In genomic region chr4:152013036-152013813, GRCm38 (mm10) we compare ENCODE assay signal across 9 mouse cellular contexts. TPM values are rescaled to one million over a fixed set of nuclear protein-coding genes. Genes with fewer than 3 reads are reported as not detected.
DNase-seq lines count a peak whose midpoint lies in the region; ATAC-seq and TF ChIP-seq lines count a peak whose summit lies in the region.
"Had no signal": no experiment of that assay in that cellular context is flagged by ENCODE, and none has a peak within 500 bp of the region (broad histone marks: within the 10 kb centered on the region; RNA-seq: fewer than 3 reads in every experiment).

No protein-coding gene starts in this region.

- TF ChIP-seq EP300 in heart, adult 2 months (IDR thresholded peaks at IDR 0.05; ENCODE audit: insufficient read depth, low read depth, low read length), result peak; percentile 51; the same call in 1 of the 2 replicates

- 74% methylated on average over 12 of the region's 12 CpGs for WGBS in liver, embryonic 13.5 days (ENCODE audit: insufficient replicate concordance)
- WGBS in liver, embryonic 12.5 days (ENCODE audit: insufficient replicate concordance), result 74% methylated on average over 12 of the region's 12 CpGs
- 61% methylated on average over 12 of the region's 12 CpGs for WGBS in heart, adult 2 months
- 62% methylated on average over 12 of the region's 12 CpGs for WGBS in heart, embryonic 15.5 days

- no peak for ATAC-seq in liver, embryonic 13.5 days (ENCODE audit: low read depth)
- no peak for ATAC-seq in liver, embryonic 12.5 days
- ATAC-seq in heart, embryonic 15.5 days (replicated peaks; ENCODE audit: insufficient number of reproducible peaks, insufficient read depth, low FRiP score, low read depth), result no peak

- H3K4me1 ChIP-seq in liver, embryonic 13.5 days (replicated peaks), result peaks cover 49% of the 10 kb centered on the region
- peaks cover 54% of the 10 kb centered on the region for H3K4me1 ChIP-seq in liver, embryonic 12.5 days
- peaks cover 13% of the 10 kb centered on the region for H3K4me1 ChIP-seq in heart, adult 2 months (ENCODE audit: control insufficient read depth, insufficient read depth, low read length)
- peaks cover 50% of the 10 kb centered on the region for H3K4me1 ChIP-seq in heart, embryonic 15.5 days (replicated peaks)

- H3K27ac ChIP-seq in liver, embryonic 13.5 days, result 0 out of 2 replicates have a peak overlapping the region, but pooled peaks have one; percentile 4
- no peak overlapping the region for H3K27ac ChIP-seq in liver, embryonic 12.5 days
- H3K27ac ChIP-seq in heart, adult 2 months, result peak overlapping the region; percentile 98
- H3K27ac ChIP-seq in heart, embryonic 15.5 days, result peak overlapping the region; percentile 96

- peaks cover under 1% of the 10 kb centered on the region; the same call in 1 of the 2 replicates for H3K27me3 ChIP-seq in liver, embryonic 13.5 days
- peaks cover 1% of the 10 kb centered on the region; the same call in 1 of the 2 replicates for H3K27me3 ChIP-seq in liver, embryonic 12.5 days (replicated peaks)
- H3K27me3 ChIP-seq in heart, adult 2 months (ENCODE audit: control insufficient read depth, insufficient read depth, low read length), result no peaks in the 10 kb centered on the region
- no peaks in the 10 kb centered on the region for H3K27me3 ChIP-seq in heart, embryonic 15.5 days

- no peak overlapping the region for H3K9ac ChIP-seq in liver, embryonic 13.5 days
- H3K9ac ChIP-seq in liver, embryonic 12.5 days, result no peak overlapping the region
- H3K9ac ChIP-seq in heart, adult 2 months (ENCODE audit: low read depth, low read length), result peak overlapping the region; percentile 38
- peak overlapping the region; percentile 31 for H3K9ac ChIP-seq in heart, embryonic 15.5 days

- peaks cover 60% of the 10 kb centered on the region for H3K36me3 ChIP-seq in liver, embryonic 13.5 days
- H3K36me3 ChIP-seq in liver, embryonic 12.5 days, result peaks cover 67% of the 10 kb centered on the region
- peaks cover 4% of the 10 kb centered on the region for H3K36me3 ChIP-seq in heart, adult 2 months (ENCODE audit: control insufficient read depth, insufficient read depth, low read length)
- H3K36me3 ChIP-seq in heart, embryonic 15.5 days, result peaks cover 46% of the 10 kb centered on the region

- H3K4me2 ChIP-seq in liver, embryonic 13.5 days, result no peak overlapping the region
- no peak overlapping the region for H3K4me2 ChIP-seq in liver, embryonic 12.5 days
- peak overlapping the region; percentile 97 for H3K4me2 ChIP-seq in heart, embryonic 15.5 days
- H3K4me2 ChIP-seq: liver, embryonic 11.5 days had no signal

- H3K79me2 ChIP-seq in heart, adult 2 months (replicated peaks; ENCODE audit: control insufficient read depth, insufficient read depth, low read length), result peaks cover 3% of the 10 kb centered on the region; the same call in 1 of the 2 replicates

- H3K9me3 ChIP-seq in liver, embryonic 13.5 days (replicated peaks), result no peaks in the 10 kb centered on the region
- H3K9me3 ChIP-seq in liver, embryonic 12.5 days (replicated peaks), result no peaks in the 10 kb centered on the region
- no peaks in the 10 kb centered on the region for H3K9me3 ChIP-seq in heart, embryonic 15.5 days (replicated peaks)

- no peak for TF ChIP-seq CTCF in heart, adult 2 months (IDR thresholded peaks at IDR 0.05)

- no peak overlapping the region for H3K4me3 ChIP-seq in liver, embryonic 13.5 days (replicated peaks)
- H3K4me3 ChIP-seq in liver, embryonic 12.5 days, result no peak overlapping the region
- H3K4me3 ChIP-seq in heart, adult 2 months, result no peak overlapping the region; the same call in 1 of the 2 replicates
- H3K4me3 ChIP-seq in heart, embryonic 15.5 days, result peak overlapping the region; percentile 24

- intact Hi-C loops in heart, adult 2 months (cut with DNase I), result no loop called here

- TF ChIP-seq POLR2A in heart, adult 2 months (IDR thresholded peaks at IDR 0.05; ENCODE audit: insufficient read depth, low read depth, low read length), result 0 out of 2 replicates have a peak, but pooled peaks have one; percentile 15

- no peak for DNase-seq in liver, embryonic 13.5 days
- DNase-seq in heart, adult 2 months, result peak; percentile 59 to 80
- peak; percentile 84 to 86 for DNase-seq in kidney, postnatal 36 days
- DNase-seq in T-cell, adult 2 months (ENCODE audit: low spot score), result no peak
- DNase-seq in urinary bladder, adult 2 months (ENCODE audit: low spot score), result no peak
- DNase-seq: thymus, postnatal 4 days had no signal

RNA-seq across cellular contexts. Expression of gene Klhl21, which starts 4.6 kb away (rescaled TPM):
- 6.0 and 6.5 TPM in 2 replicates for polyA plus RNA-seq in liver, embryonic 13.5 days (2015; fragmentation: Nextera tagmentation; extraction: Ambion mirVana)
- polyA plus RNA-seq in liver, embryonic 12.5 days (2016; fragmentation: Nextera tagmentation; extraction: Ambion mirVana), result 10.9 and 12.0 TPM in 2 replicates
- 10 to 100 TPM; 69.9 to 93.5 TPM for total RNA-seq in heart, adult 2 months (2021)
- 50.4 and 56.2 TPM in 2 replicates for polyA plus RNA-seq in heart, adult 2 months (2012; rRNA removed)
- 26.1 and 30.9 TPM in 2 replicates for polyA plus RNA-seq in heart, embryonic 15.5 days (2015; fragmentation: Nextera tagmentation; extraction: Ambion mirVana)
- 34.5 and 38.3 TPM in 2 replicates for polyA plus RNA-seq in urinary bladder, adult 2 months (2012; rRNA removed)

RNA-seq across cellular contexts. Expression of gene Zbtb48, which starts 14.2 kb away (rescaled TPM):
- polyA plus RNA-seq in liver, embryonic 13.5 days (2015; fragmentation: Nextera tagmentation; extraction: Ambion mirVana), result 7.2 and 9.5 TPM in 2 replicates
- polyA plus RNA-seq in liver, embryonic 12.5 days (2016; fragmentation: Nextera tagmentation; extraction: Ambion mirVana), result 11.4 and 12.2 TPM in 2 replicates
- 1 to 10 TPM; 4.3 to 5.6 TPM for total RNA-seq in heart, adult 2 months (2021)
- 5.0 and 8.8 TPM in 2 replicates for polyA plus RNA-seq in heart, adult 2 months (2012; rRNA removed)
- 10.6 and 14.1 TPM in 2 replicates for polyA plus RNA-seq in heart, embryonic 15.5 days (2015; fragmentation: Nextera tagmentation; extraction: Ambion mirVana)
- 13.5 and 16.0 TPM in 2 replicates for polyA plus RNA-seq in urinary bladder, adult 2 months (2012; rRNA removed)

RNA-seq across cellular contexts. Expression of gene Phf13, which starts 17.2 kb away (rescaled TPM):
- 5.4 and 6.2 TPM in 2 replicates for polyA plus RNA-seq in liver, embryonic 13.5 days (2015; fragmentation: Nextera tagmentation; extraction: Ambion mirVana)
- polyA plus RNA-seq in liver, embryonic 12.5 days (2016; fragmentation: Nextera tagmentation; extraction: Ambion mirVana), result 10.4 and 11.2 TPM in 2 replicates
- 1 to 10 TPM; 4.5 to 4.8 TPM for total RNA-seq in heart, adult 2 months (2021)
- 3.0 and 3.7 TPM in 2 replicates for polyA plus RNA-seq in heart, adult 2 months (2012; rRNA removed)
- polyA plus RNA-seq in heart, embryonic 15.5 days (2015; fragmentation: Nextera tagmentation; extraction: Ambion mirVana), result 15.2 and 20.7 TPM in 2 replicates
- 13.2 and 15.3 TPM in 2 replicates for polyA plus RNA-seq in urinary bladder, adult 2 months (2012; rRNA removed)

RNA-seq across cellular contexts. Expression of gene Thap3, which starts 24.4 kb away (rescaled TPM):
- polyA plus RNA-seq in liver, embryonic 13.5 days (2015; fragmentation: Nextera tagmentation; extraction: Ambion mirVana), result 7.8 and 8.1 TPM in 2 replicates
- polyA plus RNA-seq in liver, embryonic 12.5 days (2016; fragmentation: Nextera tagmentation; extraction: Ambion mirVana), result 10.0 and 10.3 TPM in 2 replicates
- 10 to 100 TPM; 12.0 to 13.5 TPM for total RNA-seq in heart, adult 2 months (2021)
- 20.8 and 27.6 TPM in 2 replicates for polyA plus RNA-seq in heart, adult 2 months (2012; rRNA removed)
- 26.3 and 34.4 TPM in 2 replicates for polyA plus RNA-seq in heart, embryonic 15.5 days (2015; fragmentation: Nextera tagmentation; extraction: Ambion mirVana)
- polyA plus RNA-seq in urinary bladder, adult 2 months (2012; rRNA removed), result 53.1 and 55.1 TPM in 2 replicates

RNA-seq across cellular contexts. Expression of gene Tas1r1, which starts 25.1 kb away (rescaled TPM):
- 0.07 TPM in 1 of 2 replicates, not detected in the other for polyA plus RNA-seq in liver, embryonic 13.5 days (2015; fragmentation: Nextera tagmentation; extraction: Ambion mirVana)
- 0.12 and 0.19 TPM in 2 replicates for polyA plus RNA-seq in liver, embryonic 12.5 days (2016; fragmentation: Nextera tagmentation; extraction: Ambion mirVana)
- under 1 TPM; 0.08 to 0.11 TPM for total RNA-seq in heart, adult 2 months (2021)
- 0.08 TPM in 1 of 2 replicates, not detected in the other for polyA plus RNA-seq in heart, adult 2 months (2012; rRNA removed)
- polyA plus RNA-seq in heart, embryonic 15.5 days (2015; fragmentation: Nextera tagmentation; extraction: Ambion mirVana), result 0.25 and 0.46 TPM in 2 replicates
- polyA plus RNA-seq in urinary bladder, adult 2 months (2012; rRNA removed), result 0.04 and 0.10 TPM in 2 replicates

Comparison
In these comparisons a context has a peak if more than half of its experiments do, and no peak if none do; other contexts are left out.
1. DNase-seq: peak in heart, adult 2 months (2 of 2) and kidney, postnatal 36 days (2 of 2); none in liver, embryonic 13.5 days (single experiment), T-cell, adult 2 months (single experiment) and urinary bladder, adult 2 months (single experiment).
2. H3K9ac ChIP-seq: peak in heart, adult 2 months (single experiment) and heart, embryonic 15.5 days (single experiment); none in liver, embryonic 13.5 days (single experiment) and liver, embryonic 12.5 days (single experiment).